Mouse (Mus musculus) left cerebral cortex, postnatal 25 days (tissue): ENCODE results near the gene Fam162b. TPM values are rescaled to one million over a fixed set of nuclear protein-coding genes. Genes with fewer than 3 reads are reported as not detected.

ENCODE experiments used
- DNase-seq, 2 experiments: peaks; one replicate each; pipeline ENCODE4 v3.0.0; 2022; ENCODE audit warnings: low spot score in 2 of 2, mixed read lengths in 1 of 2
- intact Hi-C: fragments of 180-260 bp; cut with DNase I; formaldehyde crosslinking; loops from one replicate; pipeline ENCODE4 v1.15.1; 2025
- total RNA-seq, 2 experiments: library from RNA; stranded (reverse); gene quantifications; 2 replicates each; pipeline ENCODE4 v1.2.3; 2021

Fam162b gene
- total RNA-seq, 2 experiments from 2014 or later, result not detected

DNA sequence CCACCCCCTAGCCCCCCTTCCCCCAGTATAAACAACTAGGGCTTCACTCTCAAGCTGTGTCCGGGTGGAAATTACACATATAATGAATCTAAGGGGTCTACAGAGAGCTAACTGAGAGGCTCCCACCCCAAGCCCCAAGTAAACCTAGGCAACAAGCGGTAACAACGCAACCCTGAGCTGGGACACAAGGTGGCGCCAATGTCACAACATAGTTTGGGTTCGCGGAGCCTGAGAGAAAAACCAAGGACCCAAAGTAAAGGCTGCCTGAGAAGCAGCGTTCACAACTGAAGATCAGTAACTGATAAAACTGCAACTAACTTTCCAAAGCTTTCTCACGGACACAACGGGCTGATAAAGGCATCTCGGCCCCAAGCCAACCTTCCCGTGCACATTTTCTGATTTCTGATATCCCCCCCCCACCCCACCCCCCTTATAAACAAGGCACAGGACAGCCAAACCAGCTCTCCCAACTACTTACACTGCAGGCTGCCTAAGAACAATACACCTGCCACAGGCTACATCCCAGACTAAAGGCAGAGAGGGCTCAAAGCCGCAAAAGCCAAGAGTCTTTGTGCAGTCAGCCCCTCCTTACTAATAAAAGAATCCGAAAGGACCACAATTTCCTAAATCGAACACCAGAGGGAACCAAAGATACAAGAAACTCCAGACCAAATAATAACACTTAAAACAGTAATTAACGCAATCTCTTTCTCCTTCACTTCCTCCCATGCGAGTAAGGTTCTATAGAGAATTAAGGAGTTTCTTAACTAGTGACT, 36.8 kb downstream of the Fam162b start:
- peak; percentile 79 to 80 for DNase-seq
- intact Hi-C loops, result loop anchor here (5.0 kb wide), 1 partner anchor 104 kb away; no protein-coding TSS in a partner anchor

Other genes starting within 250 kb of the Fam162b start
- not detected for gene Gm49339, start 109.9 kb downstream of the Fam162b start, total RNA-seq
- gene Lilr4b, start 109.9 kb downstream of the Fam162b start, total RNA-seq, result under 1 TPM in 1 of 2 experiments, not detected in 1; 0.37 TPM
- under 1 TPM; 0.34 to 0.53 TPM for gene Lilrb4a, start 99.6 kb downstream of the Fam162b start, total RNA-seq
- gene Gprc6a, start 40.9 kb upstream of the Fam162b start, total RNA-seq, result not detected
- gene Rfx6, start 87.2 kb upstream of the Fam162b start, total RNA-seq, result not detected